Mouse (Mus musculus): ENCODE measurements around the gene Fbf1.
A peak's percentile ranks its signal among the peaks of the same experiment; 100 is the strongest.
"Not testable (repeated sequence)": the region's sequence is repeated elsewhere in the genome, so short reads cannot be mapped to it uniquely, and the experiment has no call there.

The Fbf1 gene

GRCm38 (mm10) chr11:116106963-116107776 is 60.8 kb downstream of the Fbf1 start:
- no peak for DNase-seq (ENCODE audit: low spot score)

GRCm38 (mm10) chr11:116106154-116106962 is 61.6 kb downstream of the Fbf1 start:
- no peak for DNase-seq (ENCODE audit: low spot score)

- DNase-seq (ENCODE audit: low spot score), result no peak
Observed at GRCm38 (mm10) chr11:116105065-116105464, 62.9 kb downstream of the Fbf1 start.

GRCm38 (mm10) chr11:116104006-116104646 is 63.8 kb downstream of the Fbf1 start:
- no peak for DNase-seq (ENCODE audit: low spot score)

GRCm38 (mm10) chr11:116103572-116103971 is 64.4 kb downstream of the Fbf1 start:
- no peak for DNase-seq (ENCODE audit: low spot score)

- no peak for DNase-seq (ENCODE audit: low spot score)
Observed at GRCm38 (mm10) chr11:116102472-116102871, 65.5 kb downstream of the Fbf1 start.

- no peak for DNase-seq (ENCODE audit: low spot score)
Observed at GRCm38 (mm10) chr11:116101931-116102381, 66.0 kb downstream of the Fbf1 start.

- no peak for DNase-seq (ENCODE audit: low spot score)
Observed at GRCm38 (mm10) chr11:116100839-116101238, 67.1 kb downstream of the Fbf1 start.

GRCm38 (mm10) chr11:116100385-116100784 is 67.6 kb downstream of the Fbf1 start:
- no peak for DNase-seq (ENCODE audit: low spot score)

- no peak for DNase-seq (ENCODE audit: low spot score)
Observed at GRCm38 (mm10) chr11:116099462-116099861, 68.5 kb downstream of the Fbf1 start.

GRCm38 (mm10) chr11:116098711-116099460 is 69.1 kb downstream of the Fbf1 start:
- no peak for DNase-seq (ENCODE audit: low spot score)

GRCm38 (mm10) chr11:116096213-116097108 is 71.5 kb downstream of the Fbf1 start:
- DNase-seq (ENCODE audit: low spot score), result peak; percentile 56

GRCm38 (mm10) chr11:116095573-116095972 is 72.4 kb downstream of the Fbf1 start:
- no peak for DNase-seq (ENCODE audit: low spot score)

- DNase-seq (ENCODE audit: low spot score), result no peak
Observed at GRCm38 (mm10) chr11:116093771-116094565, 74.0 kb downstream of the Fbf1 start.

GRCm38 (mm10) chr11:116092959-116093358 is 75.0 kb downstream of the Fbf1 start:
- DNase-seq (ENCODE audit: low spot score), result not testable (repeated sequence)
